Mouse (Mus musculus) bone marrow, adult 2 months (tissue): Measurements from ENCODE around the gene Camkv.

Experiments used
- CTCF ChIP-seq: fragments of 200-500 bp; IDR thresholded peaks from 2 replicates; pipeline ENCODE4 v1.5.1; 2011; ENCODE audit warnings: low read length, control low read depth; ENCODE audit not compliant: control insufficient read depth, insufficient read depth
- POLR2A ChIP-seq: fragments of 200-500 bp; IDR thresholded peaks from 2 replicates; pipeline ENCODE4 v1.6.1; 2011; ENCODE audit warnings: low read depth, mild to moderate bottlenecking, control low read depth, low read length, borderline replicate concordance; ENCODE audit not compliant: control insufficient read depth

- TF ChIP-seq CTCF: no peak
- TF ChIP-seq POLR2A: no peak
Measured at GRCm38 (mm10) chr9:107981684-107982605, 46.5 kb downstream of the Camkv start.
